Mouse (Mus musculus): Measurements from ENCODE around the gene Klhl2.

DNA sequence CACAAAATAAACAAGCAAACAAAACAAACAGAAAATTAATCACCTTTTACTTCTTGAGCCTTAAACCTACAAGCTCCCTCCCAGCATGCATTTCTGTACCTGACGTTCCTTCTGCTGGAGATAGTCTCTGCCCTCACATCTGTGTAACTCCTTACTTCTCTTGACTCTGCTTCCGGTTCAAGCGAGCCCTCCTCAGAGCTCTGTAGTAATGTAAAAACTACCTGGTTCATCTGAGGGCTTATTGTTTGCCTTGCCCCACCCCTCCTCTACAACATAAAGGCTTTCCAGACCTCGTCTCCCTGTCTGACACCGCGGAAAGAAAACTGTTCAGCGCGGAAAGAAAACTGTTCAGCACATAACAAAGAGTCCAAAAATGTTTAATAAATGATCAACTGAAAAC is 50.5 kb downstream of the Klhl2 start:
- TF ChIP-seq ZC3H11A (IDR thresholded peaks at IDR 0.05; ENCODE audit: low read depth, low read length) (no peak), NELFE (IDR thresholded peaks at IDR 0.05; ENCODE audit: low read depth, low read length) (no peak), POLR2A (IDR thresholded peaks at IDR 0.05; ENCODE audit: low read depth, low read length) (no peak)

Data from CH12.LX (cell line).